Mouse (Mus musculus) lung, adult 2 months (tissue): Measurements from ENCODE around the gene Cuta.

Experiments
- CTCF ChIP-seq: fragments of 200-500 bp; IDR thresholded peaks from 2 replicates; pipeline ENCODE4 v1.5.1; 2011; ENCODE audit warnings: mild to moderate bottlenecking, low read length, control low read depth; ENCODE audit not compliant: insufficient read depth
- POLR2A ChIP-seq: fragments of 200-500 bp; IDR thresholded peaks from 2 replicates; pipeline ENCODE4 v1.6.1; 2011; ENCODE audit warnings: low read depth, mild to moderate bottlenecking, control low read depth, low read length, borderline replicate concordance; ENCODE audit errors: extremely low read depth

GRCm38 (mm10) chr17:26971247-26971905, 32.0 kb upstream of the Cuta start:
- TF ChIP-seq POLR2A, result no peak
- no peak for TF ChIP-seq CTCF
